Mouse (Mus musculus): ENCODE measurements around the gene Srek1ip1. TPM values are rescaled to one million over a fixed set of nuclear protein-coding genes. Genes with fewer than 3 reads are reported as not detected.

Srek1ip1 gene
- polyA plus RNA-seq, 1 experiment, result 22.3 TPM

- H3K4me1 ChIP-seq (ENCODE audit: control insufficient read depth, insufficient read depth, low read length), result no peaks in the 10 kb centered on the region
- peaks cover 7% of the 10 kb centered on the region for H3K9me3 ChIP-seq (replicated peaks; ENCODE audit: control insufficient read depth, insufficient read depth, low read length, poor library complexity, severe bottlenecking)
- no peak overlapping the region for H3K9ac ChIP-seq (ENCODE audit: low read depth, poor library complexity, severe bottlenecking)
- H3K36me3 ChIP-seq (ENCODE audit: control insufficient read depth, insufficient read depth, low read length, poor library complexity, severe bottlenecking), result peaks cover 2% of the 10 kb centered on the region
- no peak for TF ChIP-seq CTCF (IDR thresholded peaks at IDR 0.05; ENCODE audit: low read depth, low read length)
- no peaks in the 10 kb centered on the region for H3K27me3 ChIP-seq (ENCODE audit: control insufficient read depth, insufficient read depth, low read length, poor library complexity, severe bottlenecking)
- no peak overlapping the region for H3K27ac ChIP-seq (ENCODE audit: insufficient read depth, low read length)
- no peak overlapping the region for H3K4me3 ChIP-seq (ENCODE audit: low read depth, low read length)
Measured at GRCm38 (mm10) chr13:104822411-104822838, 30.1 kb downstream of the Srek1ip1 start.

- TF ChIP-seq CTCF (IDR thresholded peaks at IDR 0.05; ENCODE audit: low read depth, low read length), result no peak
- TF ChIP-seq POLR2A (IDR thresholded peaks at IDR 0.05; ENCODE audit: insufficient read depth, low read length), result no peak
- TF ChIP-seq EP300 (IDR thresholded peaks at IDR 0.05; ENCODE audit: insufficient read depth, low read depth, low read length), result no peak
- peaks cover 25% of the 10 kb centered on the region for H3K9me3 ChIP-seq (replicated peaks; ENCODE audit: control insufficient read depth, insufficient read depth, low read length, poor library complexity, severe bottlenecking)
- H3K4me1 ChIP-seq (ENCODE audit: control insufficient read depth, insufficient read depth, low read length), result no peaks in the 10 kb centered on the region
- peaks cover 5% of the 10 kb centered on the region for H3K36me3 ChIP-seq (ENCODE audit: control insufficient read depth, insufficient read depth, low read length, poor library complexity, severe bottlenecking)
- no peak overlapping the region for H3K27ac ChIP-seq (ENCODE audit: insufficient read depth, low read length)
- no peaks in the 10 kb centered on the region for H3K27me3 ChIP-seq (ENCODE audit: control insufficient read depth, insufficient read depth, low read length, poor library complexity, severe bottlenecking)
- H3K4me3 ChIP-seq (ENCODE audit: low read depth, low read length), result no peak overlapping the region
- H3K9ac ChIP-seq (ENCODE audit: low read depth, poor library complexity, severe bottlenecking), result no peak overlapping the region
Measured at GRCm38 (mm10) chr13:104825470-104825869, 33.2 kb downstream of the Srek1ip1 start.

- no peak for TF ChIP-seq CTCF (IDR thresholded peaks at IDR 0.05; ENCODE audit: low read depth, low read length)
- no peak for TF ChIP-seq EP300 (IDR thresholded peaks at IDR 0.05; ENCODE audit: insufficient read depth, low read depth, low read length)
- TF ChIP-seq POLR2A (IDR thresholded peaks at IDR 0.05; ENCODE audit: insufficient read depth, low read length), result no peak
Measured at GRCm38 (mm10) chr13:104832811-104833210, 40.5 kb downstream of the Srek1ip1 start.

GRCm38 (mm10) chr13:104837628-104838027, 45.3 kb downstream of the Srek1ip1 start:
- H3K36me3 ChIP-seq (ENCODE audit: control insufficient read depth, insufficient read depth, low read length, poor library complexity, severe bottlenecking), result peaks cover 4% of the 10 kb centered on the region; the same call in 1 of the 2 replicates

More at GRCm38 (mm10) chr13:104832811-104833210, 40.5 kb downstream of the Srek1ip1 start:
- H3K9me3 ChIP-seq (replicated peaks; ENCODE audit: control insufficient read depth, insufficient read depth, low read length, poor library complexity, severe bottlenecking), result peaks cover 14% of the 10 kb centered on the region
- no peak overlapping the region for H3K9ac ChIP-seq (ENCODE audit: low read depth, poor library complexity, severe bottlenecking)
- H3K36me3 ChIP-seq (ENCODE audit: control insufficient read depth, insufficient read depth, low read length, poor library complexity, severe bottlenecking), result peaks cover 8% of the 10 kb centered on the region; the same call in 1 of the 2 replicates
- H3K27ac ChIP-seq (ENCODE audit: insufficient read depth, low read length), result no peak overlapping the region
- H3K4me1 ChIP-seq (ENCODE audit: control insufficient read depth, insufficient read depth, low read length), result no peaks in the 10 kb centered on the region
- no peak overlapping the region for H3K4me3 ChIP-seq (ENCODE audit: low read depth, low read length)
- no peaks in the 10 kb centered on the region for H3K27me3 ChIP-seq (ENCODE audit: control insufficient read depth, insufficient read depth, low read length, poor library complexity, severe bottlenecking)

GRCm38 (mm10) chr13:104841937-104842336, 49.7 kb downstream of the Srek1ip1 start:
- Histone ChIP-seq H3K4me3 (ENCODE audit: low read depth, low read length) (no peak overlapping the region), H3K36me3 (ENCODE audit: control insufficient read depth, insufficient read depth, low read length, poor library complexity, severe bottlenecking) (0 out of 2 replicates have a peak, but pooled peaks cover 4% of the 10 kb centered on the region), H3K9me3 (replicated peaks; ENCODE audit: control insufficient read depth, insufficient read depth, low read length, poor library complexity, severe bottlenecking) (no peaks in the 10 kb centered on the region), H3K4me1 (ENCODE audit: control insufficient read depth, insufficient read depth, low read length) (no peaks in the 10 kb centered on the region), H3K9ac (ENCODE audit: low read depth, poor library complexity, severe bottlenecking) (no peak overlapping the region), H3K27ac (ENCODE audit: insufficient read depth, low read length) (no peak overlapping the region), H3K27me3 (ENCODE audit: control insufficient read depth, insufficient read depth, low read length, poor library complexity, severe bottlenecking) (no peaks in the 10 kb centered on the region)
- no peak for TF ChIP-seq EP300 (IDR thresholded peaks at IDR 0.05; ENCODE audit: insufficient read depth, low read depth, low read length)
- TF ChIP-seq CTCF (IDR thresholded peaks at IDR 0.05; ENCODE audit: low read depth, low read length), result no peak
- no peak for TF ChIP-seq POLR2A (IDR thresholded peaks at IDR 0.05; ENCODE audit: insufficient read depth, low read length)

More at GRCm38 (mm10) chr13:104837628-104838027, 45.3 kb downstream of the Srek1ip1 start:
- Histone ChIP-seq H3K9me3 (replicated peaks; ENCODE audit: control insufficient read depth, insufficient read depth, low read length, poor library complexity, severe bottlenecking) (no peaks in the 10 kb centered on the region), H3K27me3 (ENCODE audit: control insufficient read depth, insufficient read depth, low read length, poor library complexity, severe bottlenecking) (no peaks in the 10 kb centered on the region), H3K4me3 (ENCODE audit: low read depth, low read length) (no peak overlapping the region), H3K27ac (ENCODE audit: insufficient read depth, low read length) (no peak overlapping the region), H3K4me1 (ENCODE audit: control insufficient read depth, insufficient read depth, low read length) (no peaks in the 10 kb centered on the region), H3K9ac (ENCODE audit: low read depth, poor library complexity, severe bottlenecking) (no peak overlapping the region)
- TF ChIP-seq CTCF (IDR thresholded peaks at IDR 0.05; ENCODE audit: low read depth, low read length), result no peak

- TF ChIP-seq EP300 (IDR thresholded peaks at IDR 0.05; ENCODE audit: insufficient read depth, low read depth, low read length), result no peak
Measured at GRCm38 (mm10) chr13:104843295-104844089, 51.2 kb downstream of the Srek1ip1 start.

More at GRCm38 (mm10) chr13:104843295-104844089, 51.2 kb downstream of the Srek1ip1 start:
- H3K9me3 ChIP-seq (replicated peaks; ENCODE audit: control insufficient read depth, insufficient read depth, low read length, poor library complexity, severe bottlenecking), result no peaks in the 10 kb centered on the region
- H3K4me3 ChIP-seq (ENCODE audit: low read depth, low read length), result no peak overlapping the region
- H3K4me1 ChIP-seq (ENCODE audit: control insufficient read depth, insufficient read depth, low read length), result no peaks in the 10 kb centered on the region
- H3K9ac ChIP-seq (ENCODE audit: low read depth, poor library complexity, severe bottlenecking), result no peak overlapping the region
- H3K27ac ChIP-seq (ENCODE audit: insufficient read depth, low read length), result no peak overlapping the region
- no peaks in the 10 kb centered on the region for H3K36me3 ChIP-seq (ENCODE audit: control insufficient read depth, insufficient read depth, low read length, poor library complexity, severe bottlenecking)
- no peaks in the 10 kb centered on the region for H3K27me3 ChIP-seq (ENCODE audit: control insufficient read depth, insufficient read depth, low read length, poor library complexity, severe bottlenecking)

Data from ES-Bruce4 (cell line).